Mouse (Mus musculus) left cerebral cortex, adult 18-20 months (tissue): ENCODE measurements around the gene Hap1. TPM values are rescaled to one million over a fixed set of nuclear protein-coding genes. Genes with fewer than 3 reads are reported as not detected.
"Not testable (repeated sequence)": the region's sequence is repeated elsewhere in the genome, so short reads cannot be mapped to it uniquely, and the experiment has no call there.

Source experiments
- DNase-seq, 2 experiments: peaks; one replicate each; pipeline ENCODE4 v3.0.0; 2021 to 2022; ENCODE audit warnings: low spot score in 2 of 2, mixed read lengths in 1 of 2
- total RNA-seq, 2 experiments: library from RNA; stranded (reverse); gene quantifications; 2 replicates each; pipeline ENCODE4 v1.2.3; 2021

Gene Hap1
- total RNA-seq, 2 experiments from 2014 or later, result 147 to 179 TPM

- DNase-seq, result peak; percentile 100
These were observed 36.3 kb downstream of the Hap1 start, which contains the start of gene Eif1 for GRCm38 (mm10) chr11:100319492-100320171. TSS of gene Eif1 (plus strand) at chr11:100319885.

GRCm38 (mm10) chr11:100318529-100319451 is 37.1 kb downstream of the Hap1 start:
- no peak for DNase-seq

- no peak for DNase-seq
These were observed 38.0 kb downstream of the Hap1 start for GRCm38 (mm10) chr11:100317826-100318380.

- no peak for DNase-seq
These were observed 40.5 kb downstream of the Hap1 start for GRCm38 (mm10) chr11:100315439-100315838.

GRCm38 (mm10) chr11:100313424-100313823 is 42.5 kb downstream of the Hap1 start:
- no peak for DNase-seq

GRCm38 (mm10) chr11:100312096-100312679 is 43.7 kb downstream of the Hap1 start:
- peak in 1 of 2 experiments; percentile 49 for DNase-seq

- no peak for DNase-seq
These were observed 44.3 kb downstream of the Hap1 start for GRCm38 (mm10) chr11:100311656-100312055.

- not testable (repeated sequence) for DNase-seq
These were observed 47.3 kb downstream of the Hap1 start for GRCm38 (mm10) chr11:100308672-100309071.

- DNase-seq, result no peak
These were observed 48.0 kb downstream of the Hap1 start for GRCm38 (mm10) chr11:100307900-100308299.

- DNase-seq, result no peak
These were observed 54.6 kb downstream of the Hap1 start for GRCm38 (mm10) chr11:100301292-100301691.

GRCm38 (mm10) chr11:100300293-100300692 is 55.6 kb downstream of the Hap1 start:
- peak; percentile 48 to 67 for DNase-seq

- peak; percentile 83 to 91 for DNase-seq
These were observed 57.5 kb downstream of the Hap1 start for GRCm38 (mm10) chr11:100298274-100299036.

GRCm38 (mm10) chr11:100297801-100298200 is 58.1 kb downstream of the Hap1 start:
- DNase-seq, result no peak

Other genes starting within 250 kb of the Hap1 start
- gene Krt13, start 234.6 kb downstream of the Hap1 start, total RNA-seq, result not detected
- not detected for gene Krt15, start 220.2 kb downstream of the Hap1 start, total RNA-seq
- not detected for gene Krt19, start 207.5 kb downstream of the Hap1 start, total RNA-seq
- gene Krt9, start 162.9 kb downstream of the Hap1 start, total RNA-seq, result 1 to 10 TPM; 3.8 to 4.9 TPM
- gene Krt14, start 148.6 kb downstream of the Hap1 start, total RNA-seq, result not detected
- not detected for gene Krt16, start 107.2 kb downstream of the Hap1 start, total RNA-seq
- under 1 TPM in 1 of 2 experiments, not detected in 1; 0.28 TPM for gene Krt17, start 95.1 kb downstream of the Hap1 start, total RNA-seq
- gene Krt42, start 86.3 kb downstream of the Hap1 start, total RNA-seq, result under 1 TPM in 1 of 2 experiments, not detected in 1; 0.35 TPM
- 100 to 1,000 TPM; 831 to 849 TPM for gene Eif1, start 36.2 kb downstream of the Hap1 start, total RNA-seq
- gene Gast, start 21.7 kb downstream of the Hap1 start, total RNA-seq, result not detected
- gene Jup, start 41.6 kb upstream of the Hap1 start, total RNA-seq, result 10 to 100 TPM; 47.2 to 49.3 TPM
- 10 to 100 TPM; 10.4 to 11.3 TPM for gene P3h4, start 58.7 kb upstream of the Hap1 start, total RNA-seq
- 1 to 10 TPM; 4.3 to 6.6 TPM for gene Fkbp10, start 59.6 kb upstream of the Hap1 start, total RNA-seq
- 10 to 100 TPM; 47.2 to 53.8 TPM for gene Nt5c3b, start 85.7 kb upstream of the Hap1 start, total RNA-seq
- gene Klhl10, start 85.8 kb upstream of the Hap1 start, total RNA-seq, result 1 to 10 TPM in 1 of 2 experiments, under 1 TPM in 1; 0.82 to 1.2 TPM
- 100 to 1,000 TPM; 104 to 106 TPM for gene Klhl11, start 116.6 kb upstream of the Hap1 start, total RNA-seq
- gene Acly, start 171.9 kb upstream of the Hap1 start, total RNA-seq, result 100 to 1,000 TPM; 133 to 140 TPM
- 1 to 10 TPM in 1 of 2 experiments, under 1 TPM in 1; 0.98 to 1.5 TPM for gene Ttc25, start 189.5 kb upstream of the Hap1 start, total RNA-seq
- 100 to 1,000 TPM in 1 of 2 experiments, 10 to 100 TPM in 1; 92.4 to 131 TPM for gene Cnp, start 218.8 kb upstream of the Hap1 start, total RNA-seq